Mouse (Mus musculus) heart, adult 11 months (tissue): ENCODE measurements around the gene Vpreb3.

ENCODE experiments used
- DNase-seq: peaks from one replicate; pipeline ENCODE4 v3.0.0; 2022

Gene Vpreb3

DNA sequence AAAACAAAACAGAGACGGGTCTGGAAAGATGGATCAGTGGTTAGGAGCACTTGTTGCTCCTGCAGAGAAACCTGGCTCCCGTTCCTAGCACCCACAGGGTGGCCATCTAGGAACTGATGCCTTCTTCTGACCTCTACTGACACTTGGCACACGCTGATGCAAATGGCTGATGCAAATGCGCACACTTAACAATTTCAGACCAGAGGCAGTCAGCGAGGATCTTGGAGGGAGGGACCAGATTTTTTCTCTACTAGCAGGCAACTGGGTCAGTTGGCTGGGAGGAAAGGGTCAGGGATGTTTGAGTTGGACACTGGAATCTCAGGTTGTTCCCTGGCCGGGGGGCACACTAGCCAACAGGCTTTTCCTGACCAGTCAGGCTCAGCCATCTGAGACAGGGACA is 10.0 kb upstream of the Vpreb3 start, which contains the start of gene Chchd10:
TSS of gene Chchd10 (plus strand) at position 240 of the 400 bp plus-strand sequence.
- peak; percentile 86 for DNase-seq

DNA sequence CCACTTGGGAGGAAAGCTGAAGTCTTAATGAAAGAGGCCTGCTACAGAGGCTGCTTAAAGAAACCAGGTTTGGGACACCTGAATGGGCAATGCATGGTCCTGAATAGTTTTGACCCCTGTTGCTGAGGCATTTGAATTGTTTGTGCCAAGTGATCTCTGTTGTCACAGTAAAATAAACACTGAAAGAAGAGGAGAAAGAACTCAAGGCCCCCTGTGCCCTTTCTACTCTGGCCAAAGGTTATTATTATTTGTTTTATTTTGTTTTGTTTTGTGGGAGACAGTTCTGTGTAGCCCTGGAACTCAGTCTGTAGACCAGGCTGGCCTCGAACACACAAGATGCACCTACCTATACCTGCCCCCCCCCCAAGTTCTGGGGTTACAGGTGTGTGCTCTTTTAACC is 7.9 kb upstream of the Vpreb3 start:
- DNase-seq, result no peak

DNA sequence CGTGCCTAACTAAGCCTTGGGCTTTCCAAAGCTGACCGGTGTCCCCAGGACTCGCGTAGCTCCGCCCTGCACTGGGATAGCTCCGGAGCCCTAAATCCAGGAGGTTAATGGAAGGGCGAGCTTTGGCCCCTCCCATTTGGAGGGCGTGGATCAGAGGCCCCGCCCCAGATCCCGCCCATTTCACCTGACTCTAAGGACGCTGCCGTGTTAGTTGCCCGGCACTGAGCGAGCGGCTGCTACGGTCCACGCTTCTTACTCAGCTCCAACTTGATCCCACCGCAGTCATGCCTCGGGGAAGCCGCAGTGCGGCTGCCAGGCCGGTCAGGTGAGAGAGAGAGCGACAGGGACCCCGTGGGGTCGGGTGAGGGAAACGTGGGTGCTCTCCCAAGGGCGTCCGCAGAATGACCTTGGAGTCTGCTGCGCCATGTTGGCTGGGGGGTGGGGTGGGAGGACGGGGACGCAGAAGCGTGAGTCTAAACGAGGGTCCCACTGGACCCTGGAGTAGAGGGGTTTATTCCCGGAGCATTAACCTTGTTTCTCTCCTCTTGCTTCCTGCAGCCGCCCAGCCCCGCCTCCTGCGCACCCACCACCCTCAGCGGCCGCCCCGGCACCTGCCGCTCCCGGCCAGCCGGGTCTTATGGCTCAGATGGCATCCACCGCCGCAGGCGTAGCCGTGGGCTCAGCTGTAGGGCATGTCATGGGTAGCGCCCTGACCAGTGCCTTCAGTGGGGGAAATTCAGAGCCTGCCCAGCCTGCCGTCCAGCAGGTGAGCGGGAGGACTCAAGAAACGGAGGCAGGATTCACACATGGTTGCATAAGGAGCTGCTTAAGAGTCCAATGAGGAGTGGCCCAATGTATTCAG is 6.9 kb upstream of the Vpreb3 start, which contains the start of gene Mmp11:
TSS of gene Mmp11 (minus strand) at position 817 of the 862 bp plus-strand sequence.
- DNase-seq, result peak; percentile 98

DNA sequence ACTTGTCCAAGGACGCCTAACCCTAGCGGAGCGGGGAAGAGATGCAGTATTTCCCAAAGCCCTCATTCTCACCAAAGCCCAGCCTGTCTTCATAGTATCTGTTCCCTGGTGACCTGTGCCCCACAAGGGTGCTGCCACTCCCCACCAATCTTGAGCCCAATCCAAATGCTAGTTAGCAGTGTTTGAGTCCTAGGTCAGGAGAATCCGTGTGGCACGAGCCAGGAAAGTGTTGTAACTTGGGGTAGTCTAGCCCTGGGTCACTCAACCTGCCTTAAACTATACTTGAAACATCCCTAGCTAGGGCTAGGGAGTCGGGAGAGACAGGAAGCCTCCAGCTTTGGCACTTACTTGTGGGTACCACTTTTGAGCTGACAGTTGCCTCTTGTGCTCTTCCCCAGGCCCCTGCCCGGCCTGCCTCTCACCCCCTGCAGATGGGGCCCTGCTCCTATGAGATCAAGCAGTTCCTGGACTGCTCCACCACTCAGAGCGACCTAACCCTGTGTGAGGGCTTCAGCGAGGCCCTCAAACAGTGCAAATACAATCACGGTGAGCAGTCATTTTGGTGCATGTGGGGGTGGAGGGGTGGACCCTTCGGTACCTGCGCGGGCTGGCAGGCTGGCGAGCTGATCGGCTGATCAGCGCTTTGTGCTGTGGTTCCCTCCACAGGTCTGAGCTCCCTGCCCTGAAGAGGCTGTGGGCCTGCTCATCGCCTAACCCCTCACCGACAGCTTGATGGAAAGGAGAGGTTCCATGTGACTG is 5.8 kb upstream of the Vpreb3 start:
- peak; percentile 93 for DNase-seq

DNA sequence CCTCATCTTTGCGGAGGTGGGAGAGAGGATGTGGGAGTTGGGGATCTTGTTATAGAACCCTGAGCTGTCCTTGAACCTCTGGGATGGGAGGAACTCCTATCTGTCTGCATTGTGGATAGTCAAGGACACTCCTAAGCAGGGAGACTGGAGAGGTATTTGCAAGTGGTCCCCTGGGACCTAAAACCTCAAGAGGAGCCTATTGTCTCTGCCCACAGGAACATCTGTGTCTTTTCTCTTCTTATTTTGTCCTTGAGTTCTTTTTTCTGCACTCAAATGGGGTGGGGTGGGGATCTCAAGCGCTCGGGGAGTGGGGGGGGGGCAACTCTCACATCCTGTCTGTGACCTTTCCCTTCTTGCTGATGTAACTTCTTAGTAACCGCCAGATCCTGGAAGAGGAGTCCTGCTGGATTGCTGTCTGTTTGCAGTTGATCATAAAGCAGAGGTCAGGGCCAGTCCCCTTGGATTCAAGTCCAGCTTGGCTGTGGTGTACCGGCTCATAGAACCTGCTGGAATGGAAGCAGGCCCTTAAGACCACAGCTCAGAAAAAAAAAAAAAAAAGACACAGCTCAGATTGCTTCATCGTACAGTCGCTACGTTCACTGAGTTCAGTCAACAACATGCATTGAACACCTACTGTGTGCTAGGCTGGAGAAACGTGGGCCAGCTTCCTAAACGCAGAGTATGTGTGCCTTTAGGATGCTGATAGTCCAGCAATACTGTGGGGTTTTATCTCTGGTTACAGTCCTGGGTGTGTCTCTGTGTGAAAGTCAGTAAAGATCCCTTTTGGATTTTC is 4.8 kb upstream of the Vpreb3 start:
- DNase-seq, result peak; percentile 93

DNA sequence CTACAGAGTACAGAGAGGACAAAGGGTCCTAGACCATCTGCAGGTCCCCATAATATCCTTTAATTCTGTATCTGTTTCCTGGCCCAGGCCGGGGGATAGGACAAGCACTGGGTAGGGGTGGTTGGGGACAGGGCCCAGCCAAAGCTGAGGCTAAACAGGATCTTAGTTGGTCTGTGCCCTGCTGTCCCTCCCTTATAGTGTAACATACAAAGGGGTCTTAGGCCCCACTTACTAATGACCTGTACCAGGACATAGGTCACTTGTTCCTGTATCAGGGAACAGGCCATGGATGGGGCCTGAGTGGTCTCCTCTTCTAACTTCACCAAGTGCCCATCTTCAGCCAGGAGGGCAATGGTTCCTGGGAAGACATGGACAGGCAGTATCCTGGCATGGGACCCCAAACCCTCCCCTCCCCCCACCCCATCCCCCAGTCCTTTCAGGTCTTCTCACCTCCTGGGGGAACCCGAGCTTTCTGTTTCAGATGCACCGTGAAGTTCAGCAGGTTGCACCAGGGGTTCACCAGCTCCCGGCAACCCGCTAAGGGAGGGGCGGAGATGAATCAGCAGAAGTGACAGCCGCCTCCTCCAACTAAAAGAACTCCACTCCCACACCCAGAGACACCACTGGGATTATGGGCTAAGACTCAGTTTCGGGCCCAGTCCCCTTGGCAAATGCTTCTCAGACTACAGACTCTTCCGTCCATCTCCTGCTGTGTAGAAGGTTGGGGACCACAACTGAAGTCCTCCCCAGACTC is 3.2 kb upstream of the Vpreb3 start:
- DNase-seq, result peak; percentile 88

DNA sequence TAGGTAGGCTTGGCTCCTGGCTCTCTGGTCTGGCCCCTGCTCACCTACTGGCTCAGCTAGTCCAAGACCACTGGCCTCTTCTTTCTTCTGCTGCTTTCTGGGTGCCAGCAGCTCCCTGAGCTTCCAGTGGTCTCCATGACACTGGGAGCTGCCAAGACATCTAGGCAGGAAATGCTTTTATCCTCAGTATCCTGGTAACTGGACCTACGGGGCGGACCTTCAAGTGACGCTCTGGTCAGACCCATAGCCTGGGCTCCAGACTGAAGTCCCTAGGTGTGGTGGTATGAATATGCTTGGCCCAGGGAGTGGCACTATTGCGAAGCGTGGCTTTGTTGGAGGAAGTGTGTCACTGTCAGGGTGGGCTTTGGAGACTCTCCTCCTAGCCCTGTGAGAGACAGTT is 2.3 kb upstream of the Vpreb3 start, which contains the start of gene Gm867:
TSS of gene Gm867 (minus strand) at position 153 of the 400 bp plus-strand sequence.
- DNase-seq, result peak; percentile 77

DNA sequence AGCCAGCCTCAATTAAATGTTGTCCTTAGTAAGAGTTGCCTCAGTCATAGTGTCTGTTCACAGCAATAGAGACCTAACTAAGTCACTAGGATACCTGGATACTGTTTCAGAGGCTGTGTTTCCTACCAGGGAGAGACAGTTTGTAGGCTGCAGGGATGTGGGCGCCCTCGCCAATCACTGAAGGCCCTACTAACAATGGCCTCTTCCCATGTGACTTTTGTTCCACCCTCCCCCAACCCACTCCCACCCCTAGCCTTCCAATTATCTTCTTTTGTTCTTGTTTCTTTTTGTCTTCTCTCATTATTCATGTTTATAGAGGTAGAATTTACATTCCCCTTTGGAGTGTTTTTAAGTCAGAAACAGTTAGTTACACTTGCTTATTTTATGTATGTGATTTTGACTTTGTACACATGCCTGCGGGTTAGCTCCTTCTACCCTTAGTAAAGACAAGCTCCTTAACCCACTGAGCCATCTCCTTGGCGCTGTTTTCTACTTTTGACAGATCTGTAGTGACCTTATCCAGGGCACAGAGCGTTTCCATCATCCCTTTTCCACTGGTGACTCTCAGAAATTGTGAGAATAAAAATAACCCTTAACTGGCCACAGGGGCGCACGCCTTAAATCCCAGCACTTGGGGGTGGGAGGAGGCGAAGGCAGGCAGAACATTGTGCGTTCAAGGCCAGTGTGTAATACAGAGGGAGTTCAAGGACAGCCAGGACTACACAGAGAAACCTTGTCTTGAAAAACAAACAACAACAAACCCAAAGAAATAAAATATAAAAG is 1.6 kb upstream of the Vpreb3 start:
- DNase-seq, result no peak

DNA sequence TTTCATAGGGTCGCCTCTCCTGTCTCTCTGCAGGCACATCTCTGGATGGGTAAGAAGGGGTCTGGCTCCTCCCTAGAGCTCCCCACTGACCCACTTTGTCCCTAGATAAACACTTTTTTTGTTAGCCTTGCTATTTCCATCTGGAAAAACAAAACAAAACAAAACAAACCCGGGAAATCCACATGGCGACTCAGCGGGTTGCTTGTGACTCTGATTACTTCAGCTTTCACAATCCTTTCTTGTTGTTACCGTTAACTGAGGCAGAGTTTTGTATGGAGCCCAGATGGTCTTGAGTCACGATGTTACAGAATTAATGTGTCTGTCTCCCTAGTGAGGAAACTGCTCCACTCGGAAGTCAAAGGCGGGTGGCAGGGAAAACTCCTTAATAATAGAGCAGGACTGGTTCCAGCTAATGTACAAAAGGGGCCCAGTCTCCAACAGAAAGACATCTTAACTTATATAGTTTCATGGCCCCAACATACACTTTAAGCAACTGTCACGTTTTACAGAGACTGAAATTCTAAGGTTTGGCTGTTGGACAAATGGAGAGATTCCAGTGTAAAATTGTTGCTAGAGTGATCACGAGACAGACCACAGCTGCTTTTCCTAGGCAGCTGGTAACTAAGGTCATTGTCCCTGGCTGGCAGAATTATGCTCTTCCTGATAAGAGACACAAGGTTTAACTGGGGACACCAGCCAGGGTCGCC is 1.4 kb downstream of the Vpreb3 start:
- DNase-seq, result peak; percentile 94

DNA sequence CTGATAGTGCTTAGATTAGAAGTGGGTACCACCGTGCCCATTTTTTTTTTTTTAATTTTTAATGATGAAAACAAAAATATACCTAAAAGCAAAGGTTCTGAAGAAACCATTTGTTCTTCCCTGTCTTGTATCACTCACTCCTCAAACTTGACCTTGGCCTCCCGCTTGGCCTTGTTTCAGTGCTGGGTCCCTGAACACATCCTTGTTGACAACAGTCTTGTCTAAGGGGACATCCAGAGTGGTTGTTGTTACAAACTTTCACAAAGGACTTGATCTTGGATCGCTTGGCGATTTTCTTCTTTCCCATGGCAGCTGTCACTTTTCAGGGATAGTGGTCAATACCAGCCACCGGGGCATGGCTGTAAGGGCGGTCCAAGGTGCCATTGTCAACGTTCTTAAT is 2.4 kb downstream of the Vpreb3 start:
- no peak for DNase-seq

DNA sequence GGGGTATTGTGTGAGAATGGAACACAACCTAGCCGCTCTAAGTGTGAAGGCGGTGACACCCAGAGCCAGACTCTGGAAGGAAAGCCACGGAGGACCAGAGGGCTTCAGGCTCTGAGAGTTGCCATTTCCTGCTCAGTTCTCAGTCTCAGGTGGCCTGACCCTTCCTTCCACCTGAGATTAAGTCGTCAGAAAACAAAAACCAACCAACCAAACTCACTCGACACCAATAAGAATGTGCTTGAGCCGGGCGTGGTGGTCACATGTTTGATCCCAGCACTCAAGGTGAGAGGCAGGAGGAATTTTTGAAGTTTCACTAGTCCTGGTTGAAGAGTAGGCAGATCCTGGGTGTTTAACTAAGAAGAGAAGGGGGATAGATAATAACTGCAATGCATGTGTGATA is 3.0 kb downstream of the Vpreb3 start:
- DNase-seq, result no peak

DNA sequence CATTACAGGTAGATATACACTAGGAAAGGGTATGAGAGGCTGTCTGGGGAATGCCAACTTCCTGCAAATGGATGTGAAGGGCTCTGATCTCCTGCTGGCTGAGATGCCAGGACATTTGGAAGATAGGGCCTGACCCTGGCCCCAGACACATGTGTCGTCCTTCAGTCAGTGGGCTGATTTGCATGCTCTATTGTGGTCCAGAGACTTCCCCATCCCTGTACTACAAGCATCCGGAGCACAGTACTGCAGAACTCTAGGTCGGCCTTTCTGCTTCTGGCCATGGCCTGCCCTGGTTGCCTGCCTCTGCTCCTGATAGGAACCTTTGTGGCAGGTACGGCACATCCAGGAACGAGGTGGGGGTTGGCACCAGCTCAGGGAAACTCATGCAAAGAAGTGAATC is 5.2 kb downstream of the Vpreb3 start:
- no peak for DNase-seq

DNA sequence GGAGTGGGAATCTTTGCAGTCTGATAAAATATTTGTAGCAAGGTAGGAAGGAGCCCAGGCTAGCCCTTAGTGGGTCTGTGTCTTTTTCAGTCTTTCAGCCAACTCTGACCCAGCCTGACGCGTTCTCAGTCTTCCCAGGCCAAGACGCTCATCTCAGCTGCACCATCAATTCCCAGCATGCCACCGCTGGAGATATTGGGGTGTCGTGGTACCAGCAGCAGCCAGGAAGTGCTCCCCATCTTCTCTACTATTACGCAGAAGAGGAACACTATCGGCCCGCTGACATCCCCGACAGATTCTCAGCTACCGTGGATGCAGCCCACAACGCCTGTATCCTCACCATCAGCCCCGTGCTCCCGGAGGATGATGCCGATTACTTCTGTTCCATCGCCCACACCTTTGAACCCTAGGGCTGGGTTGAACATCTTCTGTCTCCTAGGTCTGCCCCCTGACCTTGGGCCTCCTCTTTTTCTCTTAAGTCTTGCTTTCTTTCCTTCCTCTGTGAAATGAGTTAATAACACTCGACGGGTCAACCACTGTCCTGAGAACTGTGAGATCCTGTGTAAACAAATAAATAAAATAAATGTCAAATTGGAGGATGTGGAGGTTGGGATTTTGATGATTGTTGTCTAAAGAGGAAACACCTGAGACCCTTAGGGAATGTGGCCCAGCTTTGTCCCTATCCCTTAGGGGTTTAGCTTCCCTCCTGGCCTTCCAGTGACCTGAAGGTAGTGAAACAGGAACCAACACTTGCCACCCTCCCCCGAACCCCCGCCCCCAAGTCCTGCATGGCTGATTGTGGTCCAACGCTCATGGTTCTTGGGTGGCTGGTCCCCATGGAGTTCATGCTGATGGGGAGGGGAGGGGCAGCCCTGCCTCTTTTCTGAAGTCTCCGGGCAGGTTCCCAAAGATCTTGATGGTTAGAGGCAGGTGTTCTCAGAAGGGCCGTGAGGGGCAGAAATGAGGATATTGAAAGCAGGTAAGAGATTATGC is 6.5 kb downstream of the Vpreb3 start:
- DNase-seq, result peak; percentile 87

DNA sequence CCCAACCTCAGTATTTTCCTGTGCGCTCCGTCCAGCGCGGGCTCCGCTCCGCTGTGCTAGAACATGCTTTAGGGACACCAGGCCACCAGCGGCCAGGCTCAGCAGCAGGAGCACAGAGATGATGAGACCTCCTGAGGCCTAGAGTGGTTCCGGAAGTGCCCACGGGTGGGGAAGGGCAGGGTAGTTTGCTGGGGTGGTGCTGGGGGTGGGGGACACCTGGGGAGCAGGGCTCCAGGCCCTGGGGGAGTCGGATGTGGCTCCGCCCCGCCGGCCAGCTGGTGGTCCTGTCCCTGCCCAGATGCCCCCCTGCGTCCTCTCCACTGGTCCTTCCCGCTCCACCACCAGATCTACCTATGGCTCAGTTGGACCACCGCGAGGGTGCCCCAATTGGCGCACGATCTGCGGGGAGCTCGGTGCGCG is 7.9 kb downstream of the Vpreb3 start:
- peak; percentile 91 for DNase-seq

DNA sequence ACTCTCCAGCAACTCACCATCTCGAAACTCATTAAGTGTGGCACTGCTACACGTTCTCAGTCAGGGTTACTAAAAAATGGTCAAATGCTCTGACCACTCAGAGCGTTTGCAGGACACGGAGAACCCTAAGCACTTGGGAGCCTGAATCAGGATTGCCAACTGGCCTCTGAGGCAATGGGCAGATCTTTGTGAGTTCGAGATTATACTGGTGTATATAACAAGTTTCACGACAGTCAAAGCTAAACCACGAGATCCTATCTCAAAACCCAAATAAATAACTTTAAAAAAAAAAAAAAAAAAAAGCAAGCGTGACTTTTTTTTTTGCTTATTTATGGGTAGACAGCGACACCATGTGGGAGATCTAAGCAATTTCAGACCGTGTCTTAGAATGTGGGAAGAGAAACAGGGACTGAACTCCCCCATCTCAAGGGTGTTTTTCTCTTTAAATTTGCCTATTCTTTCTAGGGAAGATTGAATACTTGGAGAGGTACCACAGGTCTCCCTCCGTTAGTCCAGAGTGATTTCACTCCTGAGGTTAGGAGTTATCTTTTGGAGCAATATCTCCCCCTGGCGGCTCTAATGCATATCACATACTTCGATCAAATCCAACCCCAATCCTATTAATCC is 8.7 kb downstream of the Vpreb3 start:
- DNase-seq, result no peak

DNA sequence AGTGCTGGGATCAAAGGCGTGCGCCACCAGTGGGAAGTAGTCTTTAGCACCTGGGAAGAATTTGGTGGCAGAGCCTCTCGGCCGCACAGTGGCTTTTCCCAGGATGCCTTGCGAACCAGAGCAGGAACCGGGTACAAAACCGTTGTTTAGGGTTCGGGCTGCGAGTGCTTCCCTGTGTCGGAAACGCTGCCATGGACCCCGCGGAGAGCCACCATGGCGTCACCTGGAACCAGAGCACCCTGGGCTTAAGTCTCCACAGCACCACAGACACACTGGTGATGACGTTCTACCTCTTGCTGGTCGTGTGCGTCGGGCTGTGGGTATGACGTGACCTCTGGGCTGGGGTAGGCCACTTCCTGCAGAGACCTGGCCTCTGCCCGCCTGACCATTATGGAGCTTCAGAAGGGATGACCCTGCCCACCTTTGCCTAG is 11.5 kb downstream of the Vpreb3 start, which contains the start of gene Gm5134:
TSS of gene Gm5134 (plus strand) at position 134 of the 431 bp plus-strand sequence.
- DNase-seq, result no peak

DNA sequence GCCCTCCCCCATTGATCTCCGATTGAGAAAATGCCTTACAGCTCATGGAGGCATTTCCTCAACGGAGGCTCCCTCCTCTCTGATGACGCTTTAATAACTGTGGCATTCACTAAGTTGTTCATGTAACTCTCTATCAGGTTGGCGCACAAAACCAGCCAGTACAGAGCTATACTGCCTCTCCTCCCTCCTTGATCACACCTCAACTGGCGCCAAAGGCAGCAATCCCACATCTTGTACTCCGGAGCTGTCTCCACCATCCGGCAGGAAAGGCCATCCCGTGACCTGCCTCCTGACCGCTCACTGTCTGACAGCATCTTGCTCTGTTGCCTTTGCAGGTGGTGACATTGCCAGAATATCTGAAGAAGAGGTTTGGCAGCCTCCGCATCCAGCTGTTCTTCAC is 31.0 kb downstream of the Vpreb3 start:
- peak; percentile 84 for DNase-seq

DNA sequence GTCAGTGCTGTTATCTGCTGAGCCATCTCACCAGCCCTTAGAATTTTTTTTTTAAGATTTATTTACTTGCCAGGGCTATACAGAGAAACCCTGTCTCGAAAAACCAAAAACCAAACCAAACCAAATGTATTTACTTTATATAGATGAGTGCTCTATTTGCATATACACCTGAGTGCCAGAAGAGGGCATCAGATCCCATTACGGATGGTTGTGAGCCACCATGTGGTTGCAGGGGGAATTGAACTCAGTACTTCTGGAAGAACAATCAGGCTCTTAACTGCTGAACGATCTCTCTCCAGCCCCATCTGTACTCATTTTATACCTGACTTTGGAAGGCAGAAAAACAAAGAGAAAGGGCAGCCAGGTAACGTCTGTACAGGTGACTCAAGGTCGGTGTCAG is 32.4 kb downstream of the Vpreb3 start:
- DNase-seq, result peak; percentile 69
